Mouse (Mus musculus): ENCODE measurements around the gene Hdgf.

Gene Hdgf

DNA sequence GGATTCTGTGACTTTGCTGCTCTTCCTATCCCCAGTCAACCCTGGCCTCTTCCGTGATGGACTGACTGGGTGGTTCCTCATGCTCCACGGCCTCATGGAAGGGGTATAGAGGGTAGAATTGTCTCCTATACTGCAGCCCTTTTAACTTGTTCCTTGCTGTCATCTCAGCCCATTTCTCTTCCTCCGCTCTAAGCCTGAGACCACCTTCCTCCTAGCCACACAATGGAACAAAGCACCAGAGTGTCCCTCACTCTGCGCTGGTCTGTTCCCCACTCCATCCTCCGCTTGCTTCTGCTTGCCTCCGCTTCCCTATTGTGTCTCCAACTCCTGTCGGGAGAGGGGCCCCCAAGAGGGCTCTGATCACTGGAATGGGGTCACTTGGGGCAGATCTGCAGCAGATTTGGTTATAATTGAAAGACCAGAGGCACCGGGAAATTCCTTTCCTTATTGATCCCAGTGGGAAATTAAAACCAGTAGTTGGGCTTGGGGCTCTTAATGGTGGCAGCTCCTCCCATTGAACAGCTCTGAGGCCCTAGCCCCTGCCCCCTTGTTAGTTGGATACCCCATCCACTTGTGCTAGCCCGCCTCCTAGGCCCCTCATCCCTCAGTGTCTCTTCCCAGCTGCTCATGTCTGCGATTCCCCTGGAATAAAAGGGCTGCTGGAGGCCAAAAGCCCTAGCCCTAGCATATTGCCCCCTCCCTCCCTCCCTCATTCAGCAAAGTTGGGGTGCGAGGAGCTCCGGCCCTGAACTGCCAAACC lies 39.8 kb downstream of the Hdgf start:
- DNase-seq (ENCODE audit: low read depth, low spot score) = no peak

DNA sequence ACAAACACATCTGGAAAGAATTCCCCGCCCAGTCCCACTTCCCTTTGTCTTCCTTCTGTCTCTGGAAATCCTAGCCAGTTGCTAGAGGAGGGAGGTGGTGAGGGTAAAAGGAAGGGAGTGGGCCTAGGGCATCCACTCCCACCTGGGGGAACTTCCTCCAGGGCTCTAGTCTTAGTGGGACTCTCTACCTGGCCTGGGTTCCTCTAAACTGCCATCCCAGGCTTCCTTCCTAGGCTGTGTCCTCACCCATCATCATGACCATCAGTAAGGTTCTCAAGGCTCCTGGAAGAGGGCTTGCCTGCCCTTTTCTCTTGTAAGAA lies 40.4 kb downstream of the Hdgf start:
- DNase-seq (ENCODE audit: low read depth, low spot score) = no peak

DNA sequence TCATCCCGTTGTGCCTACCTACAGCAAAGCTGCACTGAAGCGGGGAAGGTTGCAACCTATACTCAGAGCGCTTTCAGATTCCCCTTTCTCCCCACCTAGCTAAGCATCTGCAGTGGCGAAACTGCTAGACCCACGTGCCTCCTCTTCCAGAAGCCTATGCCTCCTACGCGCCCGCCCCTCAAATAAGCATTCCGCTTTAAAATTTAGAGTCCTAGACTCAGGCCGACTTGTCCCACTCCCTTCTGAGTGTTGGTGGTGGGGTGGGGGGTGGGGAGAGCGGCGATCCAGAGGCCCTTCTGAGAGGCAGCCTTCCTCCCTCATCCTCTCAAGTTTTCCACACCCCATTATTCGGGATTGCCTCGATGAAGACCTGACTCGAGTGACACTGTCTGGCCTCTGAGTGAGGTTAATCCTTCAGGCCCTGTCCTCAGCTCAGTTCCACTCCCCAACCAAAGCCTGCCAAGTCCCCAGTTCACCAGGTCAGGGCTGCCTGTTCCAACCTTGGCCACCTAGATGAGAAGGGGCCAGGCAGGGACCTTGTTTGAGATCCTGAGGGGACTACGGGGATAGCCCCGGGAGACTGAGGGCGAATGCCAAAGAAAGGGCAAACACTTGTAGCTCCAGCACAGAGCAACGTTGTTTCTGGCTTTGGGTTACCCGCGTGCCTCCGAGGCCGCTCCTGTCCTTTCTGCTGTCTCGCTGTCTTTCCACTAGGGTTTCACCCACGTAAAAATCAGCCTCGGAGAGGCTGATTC lies 41.1 kb downstream of the Hdgf start:
- peak; percentile 57 for DNase-seq (ENCODE audit: low read depth, low spot score)

DNA sequence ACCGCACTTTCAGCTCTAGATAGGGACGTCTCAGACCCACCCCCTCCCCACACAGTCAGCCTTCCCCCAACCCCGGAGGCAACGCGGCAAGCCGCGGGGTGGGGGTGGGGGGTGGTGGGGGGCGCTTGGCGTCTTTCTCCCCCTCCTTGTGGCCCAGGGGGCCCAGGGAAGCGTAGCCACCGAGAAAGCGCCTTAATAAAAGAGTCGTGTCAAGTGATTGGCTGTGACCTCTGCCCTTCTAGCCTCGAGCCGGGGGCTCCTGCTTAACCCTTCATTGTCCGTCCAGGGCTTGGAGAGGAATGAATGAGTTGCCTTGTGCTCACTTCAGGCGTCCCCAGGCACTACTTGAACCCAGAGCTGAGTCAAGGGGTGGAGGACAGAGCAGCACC lies 41.7 kb downstream of the Hdgf start:
- DNase-seq (ENCODE audit: low read depth, low spot score) = no peak

DNA sequence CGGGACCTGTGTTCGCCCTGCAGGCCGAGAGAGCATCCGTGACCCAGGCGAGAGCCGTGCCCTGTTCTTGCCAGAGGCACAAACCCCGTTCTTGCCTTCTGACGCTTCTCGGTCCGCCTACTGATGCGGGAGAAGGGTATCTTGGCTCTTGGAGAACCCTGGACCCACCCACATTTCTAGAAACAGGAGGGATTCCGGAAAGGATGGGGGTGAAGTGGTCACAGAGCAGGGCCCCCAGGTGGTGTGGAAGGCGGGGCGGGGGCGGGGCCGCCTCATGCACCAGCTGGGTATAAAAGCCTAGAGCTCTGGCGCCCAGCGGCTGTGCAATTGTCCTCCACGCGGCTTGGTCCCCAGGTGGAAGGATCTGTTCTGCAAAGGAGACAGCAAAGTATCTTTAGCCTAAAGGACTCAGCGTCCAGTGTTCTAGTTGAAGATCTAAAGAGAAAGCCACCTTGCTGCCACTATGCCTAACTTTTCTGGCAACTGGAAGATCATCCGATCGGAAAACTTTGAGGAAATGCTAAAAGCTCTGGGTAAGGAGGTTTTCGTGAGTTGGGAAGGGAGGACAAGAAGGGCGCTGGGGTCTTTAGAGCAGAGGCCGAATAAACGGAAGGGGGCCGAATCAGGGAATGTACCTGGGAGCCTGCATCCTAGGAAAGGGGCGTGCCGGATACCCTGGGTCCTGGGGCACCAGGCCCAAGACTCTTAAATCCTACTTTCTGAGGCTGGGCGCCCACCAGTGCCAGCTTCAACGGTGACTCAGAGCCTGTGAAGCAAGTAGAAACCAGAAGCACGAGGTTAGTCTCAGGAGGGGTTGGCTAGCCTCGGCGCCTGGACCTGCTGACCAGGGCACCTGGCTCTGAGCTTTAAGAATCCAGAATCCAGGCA lies 42.5 kb downstream of the Hdgf start, which contains the start of gene Crabp2:
TSS of gene Crabp2 (plus strand) at position 289 of the 888 bp plus-strand sequence.
- DNase-seq (ENCODE audit: low read depth, low spot score) = peak; percentile 34

DNA sequence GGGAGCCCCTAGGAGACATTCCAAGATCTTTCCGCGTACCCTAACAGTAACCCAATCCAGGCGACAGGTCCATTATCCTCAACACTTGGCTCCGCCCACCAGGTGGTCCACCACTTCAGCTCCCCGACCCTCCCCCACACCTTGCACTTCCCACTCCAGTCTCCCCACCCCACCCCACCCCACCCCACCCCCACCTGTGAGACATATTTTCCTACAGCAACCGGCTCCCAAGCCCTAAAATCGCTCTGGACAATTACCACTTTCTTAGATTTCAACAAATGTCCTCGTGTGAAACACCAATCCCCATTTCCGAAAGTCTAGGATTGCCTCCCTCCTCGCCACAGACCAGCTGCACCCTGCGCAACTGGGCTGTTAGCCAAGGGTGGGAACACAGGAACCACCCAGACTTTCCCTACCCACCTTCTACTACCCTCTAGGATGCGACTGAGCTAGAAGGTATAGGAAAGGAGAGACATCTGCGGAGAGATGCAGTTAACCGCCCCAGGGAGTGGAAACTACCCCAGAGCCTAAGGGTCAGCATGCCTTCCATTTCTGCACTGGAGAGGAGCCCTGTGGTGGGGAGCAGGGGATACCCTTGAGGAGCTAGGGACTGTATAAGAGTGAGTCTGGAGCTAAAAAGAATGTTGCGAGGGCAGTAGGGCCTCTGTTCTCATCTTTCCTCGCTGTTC lies 43.3 kb downstream of the Hdgf start:
- DNase-seq (ENCODE audit: low read depth, low spot score) = no peak

DNA sequence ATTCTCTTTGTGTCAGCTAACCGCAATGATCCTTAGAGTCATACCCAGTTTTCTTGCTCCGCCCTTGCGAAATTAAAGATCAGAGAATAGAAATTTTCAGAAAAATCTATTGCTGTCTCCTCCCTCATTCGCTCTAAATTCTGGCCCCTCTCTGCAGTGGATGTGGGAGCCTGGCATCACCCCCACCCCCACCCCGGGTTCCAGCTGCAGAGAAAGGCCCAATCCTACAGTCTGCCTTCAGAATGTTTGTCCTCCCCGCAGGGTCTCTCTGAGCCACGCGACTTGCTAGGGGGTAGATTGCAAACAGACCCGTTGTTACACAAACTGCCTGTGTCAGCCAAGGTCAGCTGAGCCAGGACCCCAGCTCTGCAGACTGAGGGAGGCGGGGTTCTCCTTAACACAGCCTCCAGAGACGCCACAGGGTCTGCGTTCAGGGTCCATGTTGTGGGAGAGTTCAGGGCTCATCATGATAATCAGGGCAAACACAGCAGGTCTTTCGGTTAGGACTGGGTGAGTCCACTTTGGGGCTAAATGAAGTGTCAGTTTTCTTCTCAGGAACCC lies 43.9 kb downstream of the Hdgf start:
- DNase-seq (ENCODE audit: low read depth, low spot score) = no peak

DNA sequence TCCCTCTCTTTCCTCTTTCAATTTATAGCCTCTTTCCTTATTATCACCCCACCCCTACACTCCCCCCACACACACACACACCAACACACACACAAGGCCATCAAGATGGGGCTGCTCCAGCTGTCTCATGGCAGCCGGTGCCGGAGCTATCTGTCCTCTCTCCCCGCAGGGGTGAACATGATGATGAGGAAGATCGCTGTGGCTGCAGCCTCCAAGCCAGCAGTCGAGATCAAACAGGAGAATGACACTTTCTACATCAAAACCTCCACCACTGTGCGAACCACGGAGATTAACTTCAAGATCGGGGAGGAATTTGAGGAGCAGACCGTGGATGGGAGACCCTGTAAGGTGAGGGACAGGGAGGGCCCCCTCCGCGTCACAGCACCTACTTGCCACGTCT lies 45.8 kb downstream of the Hdgf start:
- no peak for DNase-seq (ENCODE audit: low read depth, low spot score)

DNA sequence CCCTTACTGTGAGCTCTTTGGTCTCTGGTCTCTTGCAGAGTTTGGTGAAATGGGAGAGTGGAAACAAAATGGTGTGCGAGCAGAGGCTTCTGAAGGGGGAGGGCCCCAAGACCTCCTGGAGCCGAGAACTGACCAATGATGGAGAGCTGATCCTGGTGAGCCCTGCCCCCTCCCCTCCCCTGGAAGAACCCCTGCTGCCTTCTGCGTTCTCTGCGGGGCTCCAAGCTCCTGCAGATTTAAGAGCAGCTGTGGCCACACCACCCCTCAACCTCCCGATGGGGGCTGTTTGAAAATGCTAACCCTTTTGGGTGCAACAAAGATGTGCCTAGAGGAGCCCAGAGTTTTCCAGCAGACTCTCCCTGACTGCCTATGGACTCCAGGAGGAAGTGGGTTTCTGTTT lies 46.3 kb downstream of the Hdgf start:
- DNase-seq (ENCODE audit: low read depth, low spot score) = no peak

DNA sequence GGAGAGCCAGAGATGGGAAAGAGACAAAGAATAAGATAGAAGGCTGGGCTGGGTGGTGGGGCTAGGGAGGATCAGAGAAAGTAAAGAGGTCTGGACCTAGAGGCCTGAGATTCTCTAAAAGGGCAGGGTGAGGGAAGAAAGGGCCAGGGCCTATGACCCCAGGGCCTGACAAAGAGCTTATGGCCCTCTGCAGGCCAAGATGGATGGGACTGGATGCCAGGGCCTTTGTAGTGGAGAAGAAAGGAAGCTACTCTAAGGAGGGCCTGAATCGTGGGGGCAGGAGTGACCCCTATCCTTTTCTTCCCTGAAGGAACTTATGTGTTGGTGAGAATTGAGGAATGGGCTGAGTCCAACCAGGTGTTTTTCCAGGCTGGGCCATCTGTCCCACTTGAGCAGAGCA lies 51.9 kb downstream of the Hdgf start:
- DNase-seq (ENCODE audit: low read depth, low spot score) = no peak

DNA sequence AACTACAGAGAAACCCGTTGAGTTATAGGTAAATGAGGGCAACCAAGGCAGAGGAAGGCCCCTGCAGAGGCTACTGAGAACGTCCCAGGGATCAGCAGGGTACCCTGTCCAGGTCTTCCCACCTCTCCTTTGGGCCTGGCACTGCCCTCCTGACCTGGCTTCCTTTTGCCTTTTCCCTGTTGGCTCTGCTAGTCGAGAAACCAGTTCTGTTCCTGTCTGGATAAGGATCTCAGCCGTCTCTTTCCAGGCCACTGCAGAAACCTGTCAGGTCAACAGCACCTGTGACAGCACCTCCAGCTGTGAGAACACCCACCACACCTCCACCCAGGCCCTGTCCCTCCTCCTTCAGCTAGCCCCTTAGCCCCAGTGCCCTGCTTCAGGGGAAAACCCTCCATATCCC lies 52.4 kb downstream of the Hdgf start:
- no peak for DNase-seq (ENCODE audit: low read depth, low spot score)

DNA sequence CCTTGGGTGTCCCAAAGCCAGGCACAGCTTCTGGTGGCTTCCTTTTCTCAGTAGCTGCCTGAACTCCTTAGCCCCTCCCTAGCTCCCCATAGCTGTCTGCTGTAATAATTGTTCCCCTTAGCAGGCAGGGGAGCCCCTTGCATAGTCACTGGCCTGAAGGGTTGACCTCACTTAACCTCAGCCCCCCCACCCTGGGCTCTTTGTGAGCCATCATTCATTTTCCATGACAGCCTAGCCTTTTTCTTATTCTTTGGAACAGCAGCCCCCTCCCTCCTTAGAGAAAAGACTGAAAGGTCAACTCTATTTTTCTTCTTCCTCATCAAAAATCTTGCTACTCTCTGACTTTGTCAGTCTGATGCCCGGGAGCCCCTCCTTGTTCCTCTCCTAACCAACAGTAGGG lies 52.8 kb downstream of the Hdgf start:
- no peak for DNase-seq (ENCODE audit: low read depth, low spot score)

DNA sequence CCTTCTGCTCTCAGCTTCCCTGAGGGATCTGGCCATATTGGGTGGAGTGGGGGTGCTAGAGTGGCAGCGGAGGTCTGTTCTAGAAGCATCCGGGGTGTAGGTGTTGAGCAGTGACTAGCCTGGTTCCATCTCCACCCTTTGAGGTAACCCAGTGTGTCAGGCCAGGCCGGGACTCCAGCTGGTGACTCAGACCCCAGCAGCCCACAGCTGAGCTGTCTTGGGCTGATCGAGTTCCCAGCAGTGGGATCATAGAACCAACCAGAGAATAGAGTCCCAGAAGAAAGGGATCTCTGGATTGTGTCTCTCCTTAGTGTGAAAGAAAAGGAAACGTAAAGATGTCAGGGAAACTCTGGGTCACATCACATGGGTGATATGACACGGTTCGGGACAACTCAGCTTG lies 53.2 kb downstream of the Hdgf start:
- DNase-seq (ENCODE audit: low read depth, low spot score) = no peak

DNA sequence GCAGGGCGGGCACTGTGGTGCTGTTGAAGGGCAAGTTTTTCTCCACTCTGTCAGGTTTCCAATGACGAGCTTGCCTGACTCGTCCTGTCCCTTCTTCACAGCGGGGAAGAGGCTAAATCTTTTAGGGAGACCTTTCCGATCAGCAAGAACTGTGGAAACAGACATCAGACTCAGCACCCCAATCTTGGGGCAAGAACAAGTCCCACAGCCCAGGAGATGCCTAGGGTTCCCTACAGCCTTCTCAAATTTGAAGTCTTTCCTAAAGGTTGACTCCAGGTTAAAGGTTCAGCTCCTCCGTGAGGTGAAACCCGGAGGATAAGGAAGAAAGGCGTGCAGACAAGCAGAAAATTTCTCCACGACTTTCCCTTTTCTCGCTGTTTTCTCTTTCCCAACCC lies 54.1 kb downstream of the Hdgf start:
- no peak for DNase-seq (ENCODE audit: low read depth, low spot score)

DNA sequence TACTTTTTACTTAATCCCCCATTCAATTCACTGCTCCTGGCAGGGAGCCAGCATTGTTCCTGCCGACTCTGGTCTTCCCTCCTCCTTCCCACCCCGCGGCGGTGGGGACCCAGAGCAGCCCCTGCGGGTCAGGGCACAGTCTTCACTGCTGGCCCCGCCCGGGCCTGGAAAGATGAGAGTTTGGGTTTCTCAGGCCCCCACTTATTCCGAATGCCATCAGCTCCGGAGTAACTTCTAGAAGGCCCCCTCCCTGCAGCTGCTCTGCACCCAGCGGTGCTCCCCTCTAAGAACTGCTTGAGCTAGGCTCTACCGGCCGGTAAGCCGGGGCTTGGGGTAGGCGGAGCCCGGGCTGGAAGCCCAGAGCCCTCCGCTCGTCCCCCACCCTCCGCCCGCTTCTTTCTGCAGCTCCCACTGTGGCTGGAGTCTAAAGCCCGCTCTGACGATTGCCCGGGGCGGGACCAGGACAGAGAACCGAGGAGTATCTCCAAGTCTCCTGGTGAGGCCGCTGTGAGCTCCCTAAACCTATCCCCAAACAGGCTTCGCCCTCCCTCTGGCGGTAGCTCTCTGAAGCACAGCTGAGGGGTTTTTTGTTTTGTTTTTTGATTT lies 54.6 kb downstream of the Hdgf start:
- peak; percentile 90 for DNase-seq (ENCODE audit: low read depth, low spot score)
